Mouse (Mus musculus) frontal cortex, postnatal 25 days (tissue): ENCODE results near the gene Gm10282.
A peak's percentile ranks its signal among the peaks of the same experiment; 100 is the strongest.

Experiments used
- DNase-seq, 2 experiments: peaks; one replicate each; pipeline ENCODE4 v3.0.0; 2022; ENCODE audit warnings: low spot score in 2 of 2

The Gm10282 gene

DNA sequence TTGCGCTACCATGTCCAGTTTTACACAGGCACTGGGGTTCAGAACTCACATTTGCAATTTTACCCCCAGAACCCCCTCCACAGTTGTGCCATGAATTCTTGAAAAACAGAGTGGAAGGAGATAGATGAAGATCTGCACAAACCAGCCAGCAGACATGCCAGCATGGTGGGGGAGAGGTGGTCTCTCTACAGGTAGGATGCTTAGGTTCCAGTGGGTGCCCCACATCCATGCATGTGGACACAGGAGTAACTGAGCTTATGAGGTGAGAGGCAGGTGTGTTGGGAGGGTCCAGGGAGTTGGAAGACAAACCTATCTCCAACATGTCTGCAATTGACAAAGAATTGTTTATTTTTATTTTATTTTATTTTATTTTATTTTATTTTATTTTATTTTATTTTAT lies 6.1 kb downstream of the Gm10282 start:
- no peak for DNase-seq

DNA sequence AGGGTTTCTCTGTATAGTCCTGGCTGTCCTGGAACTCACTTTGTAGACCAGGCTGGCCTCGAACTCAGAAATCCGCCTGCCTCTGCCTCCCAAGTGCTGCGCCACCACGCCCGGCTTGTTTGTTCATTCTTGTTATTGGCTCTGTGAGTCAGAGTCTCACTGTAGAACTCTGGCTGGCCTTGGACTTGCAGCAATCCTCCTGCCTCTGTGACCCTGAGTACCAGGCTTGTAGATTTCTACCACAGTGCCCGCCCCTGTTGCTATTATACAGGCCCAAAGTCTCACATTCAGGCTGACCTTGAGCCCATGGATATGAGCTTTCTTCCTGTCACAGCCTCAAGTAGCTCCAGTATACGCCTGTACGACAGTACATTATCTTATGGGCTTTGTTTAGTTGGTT lies 8.5 kb downstream of the Gm10282 start:
- no peak for DNase-seq

DNA sequence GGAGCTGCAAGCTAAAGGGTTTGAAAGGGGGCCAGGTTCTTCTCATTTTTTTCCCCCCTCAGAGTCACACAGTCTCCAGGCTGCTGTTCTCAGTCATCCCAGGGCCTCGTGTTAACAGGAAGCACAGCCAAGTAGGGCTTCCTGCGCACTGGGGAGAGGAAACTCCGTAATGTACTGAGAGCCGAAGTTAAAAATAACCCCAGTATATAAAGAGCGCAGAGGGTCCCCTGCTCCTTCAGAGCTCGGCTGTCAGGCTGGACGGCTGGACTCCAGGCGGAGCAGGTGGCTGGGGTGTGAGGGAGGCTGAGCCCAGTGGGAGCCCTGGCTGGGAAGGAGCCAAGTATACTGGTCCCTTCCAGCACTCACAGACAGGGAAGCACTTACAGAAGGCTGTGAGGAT lies 9.4 kb downstream of the Gm10282 start:
- DNase-seq = peak in 1 of 2 experiments; percentile 39

DNA sequence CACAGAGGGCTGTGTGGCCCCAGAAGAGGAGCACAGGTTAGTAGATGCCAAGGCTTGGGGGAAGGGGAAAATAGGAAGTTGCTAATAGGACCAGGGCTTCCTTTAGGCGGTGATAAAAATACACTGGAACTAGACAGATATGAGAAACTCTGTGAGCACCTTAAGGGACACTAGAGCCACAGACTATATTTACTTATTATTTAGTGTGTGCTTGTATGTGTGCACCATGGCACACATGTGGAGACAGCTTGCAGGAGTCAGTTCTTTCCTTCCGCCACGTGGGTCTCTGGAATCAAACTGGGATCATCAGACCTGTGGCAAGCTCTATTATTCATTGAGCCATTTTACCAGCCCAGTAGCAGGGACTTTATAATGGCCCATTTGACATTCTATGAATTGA lies 9.9 kb downstream of the Gm10282 start:
- DNase-seq = no peak

DNA sequence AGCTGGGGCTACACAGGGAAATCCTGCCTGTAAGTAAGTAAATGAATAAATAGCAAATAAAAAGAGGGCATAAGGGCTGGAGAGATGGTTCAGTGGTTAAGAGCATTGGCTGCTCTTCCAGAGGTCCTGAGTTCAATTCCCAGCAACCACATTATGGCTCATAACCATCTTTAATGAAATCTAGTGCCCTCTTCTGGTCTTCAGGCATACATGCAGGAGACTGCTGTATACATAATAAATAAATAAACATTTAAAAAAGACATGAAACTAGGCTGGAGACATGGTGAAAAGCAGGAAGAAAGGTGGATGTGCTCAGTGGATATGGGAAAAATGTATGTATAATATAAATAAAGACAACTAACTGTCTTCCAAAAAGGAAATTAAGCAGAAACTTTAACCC lies 11.8 kb downstream of the Gm10282 start:
- no peak for DNase-seq

DNA sequence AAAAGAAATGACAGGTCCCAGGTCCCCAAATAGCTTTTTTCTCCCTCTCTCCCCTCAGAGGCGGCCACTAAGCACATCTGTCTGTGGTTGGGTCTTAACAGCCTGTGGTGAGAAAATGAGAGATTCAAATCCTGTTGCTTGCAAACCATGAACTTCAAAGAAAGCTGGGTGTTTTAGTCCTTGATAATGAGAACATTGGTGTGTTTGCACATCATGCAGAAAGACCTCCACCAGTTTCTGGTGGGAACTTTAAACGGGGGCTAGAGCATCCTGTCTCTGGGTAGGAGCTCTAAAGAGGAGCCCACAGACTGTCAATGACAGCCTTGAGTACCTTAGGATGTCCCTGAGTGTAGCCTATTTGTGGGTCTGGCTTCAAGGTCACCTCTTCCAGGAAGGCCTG lies 14.0 kb downstream of the Gm10282 start:
- no peak for DNase-seq

DNA sequence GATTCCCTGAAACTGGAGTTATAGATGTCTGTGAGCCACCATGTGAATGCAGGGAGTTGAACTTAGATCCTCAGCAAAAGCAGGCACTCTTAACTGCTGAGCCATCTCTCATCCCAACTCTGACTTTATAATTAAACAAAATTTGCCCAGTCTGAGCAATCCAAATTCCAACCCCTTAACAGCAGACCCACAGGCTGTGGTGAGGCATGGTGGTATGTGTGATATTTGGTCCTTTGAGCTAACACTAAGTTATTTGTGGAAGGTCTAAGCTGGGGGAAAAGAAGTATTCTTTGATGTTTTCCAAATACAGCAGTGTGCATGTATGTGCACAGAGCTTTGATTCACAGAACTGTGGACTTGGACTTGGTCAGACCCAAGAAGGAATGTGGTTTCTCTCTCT lies 16.0 kb downstream of the Gm10282 start:
- DNase-seq = no peak

DNA sequence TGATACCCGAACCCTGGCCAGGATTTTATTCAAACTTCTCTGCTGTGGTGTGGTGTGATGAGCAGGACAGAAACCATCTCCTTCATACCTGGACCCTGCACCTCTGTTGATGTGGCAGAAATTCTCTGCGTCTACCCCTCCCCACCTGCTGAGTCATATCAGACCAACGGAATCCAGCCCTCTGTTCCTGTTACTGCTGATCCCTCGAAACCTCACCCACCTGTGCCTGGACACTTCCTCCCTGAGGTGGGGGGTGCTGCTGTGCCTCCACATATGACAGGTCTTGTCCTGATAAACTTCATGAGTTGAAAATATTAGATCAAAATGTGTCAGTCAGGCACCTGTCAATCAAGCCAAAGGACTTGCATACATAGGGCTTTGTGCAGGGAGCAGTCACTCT lies 19.8 kb downstream of the Gm10282 start:
- no peak for DNase-seq

DNA sequence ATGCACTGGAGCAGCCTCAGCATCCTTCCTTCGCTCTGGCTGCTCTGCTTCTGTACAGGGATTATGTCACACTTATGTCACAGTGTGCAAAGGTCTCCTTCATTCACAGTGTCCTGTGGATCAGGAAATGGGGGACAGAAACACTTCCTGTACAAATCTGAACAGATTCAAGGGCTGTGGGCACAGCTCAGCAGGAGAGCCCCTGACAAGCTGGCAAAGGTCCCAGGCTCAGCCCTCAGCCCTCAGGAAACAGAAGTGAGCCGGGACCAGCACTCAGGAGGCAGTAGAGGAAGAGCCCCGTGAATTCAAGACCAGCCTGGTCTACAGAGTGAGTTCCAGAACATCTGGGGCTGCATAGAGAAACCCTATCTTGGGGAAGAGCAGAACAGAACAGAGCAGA lies 23.4 kb downstream of the Gm10282 start:
- no peak for DNase-seq

DNA sequence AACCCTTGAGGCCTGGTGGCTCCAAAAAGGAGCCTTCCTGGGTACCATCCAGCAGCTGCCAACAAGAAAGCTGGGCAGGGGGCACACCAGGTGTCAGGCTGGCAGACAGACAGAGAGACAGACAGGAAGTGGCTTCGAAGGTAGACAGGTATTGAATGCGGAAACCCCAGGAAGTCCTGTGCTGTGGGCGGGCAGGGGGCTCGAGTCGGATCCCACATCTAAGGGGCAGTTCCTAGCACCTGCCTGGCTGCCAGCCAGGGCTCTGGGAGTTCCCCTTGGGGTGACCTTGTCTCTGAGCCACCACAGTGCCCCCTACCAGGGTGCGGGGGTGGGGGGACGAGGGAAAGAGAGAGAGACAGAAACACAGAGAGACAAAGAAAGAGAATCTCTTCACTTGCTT lies 25.9 kb downstream of the Gm10282 start:
- DNase-seq = no peak

DNA sequence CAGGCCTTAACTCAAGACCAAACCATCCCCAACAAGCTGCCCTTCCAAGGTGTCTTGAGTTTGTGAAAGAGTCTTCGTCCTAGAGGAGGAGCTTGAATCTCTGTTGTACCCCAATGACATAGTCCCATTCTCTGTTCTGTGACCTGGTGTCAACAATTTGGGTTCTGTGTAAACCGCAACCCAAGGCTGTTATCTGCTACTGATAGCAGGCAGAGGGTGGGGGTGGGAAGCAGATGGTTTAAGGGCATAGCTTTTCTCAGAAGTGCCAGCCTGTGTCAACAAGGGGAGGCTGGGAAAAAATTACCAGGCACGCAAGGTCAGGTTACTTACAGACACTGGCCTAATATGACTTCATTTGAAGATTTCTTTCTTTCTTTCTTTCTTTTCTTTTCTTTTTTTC lies 27.8 kb downstream of the Gm10282 start:
- DNase-seq = no peak

DNA sequence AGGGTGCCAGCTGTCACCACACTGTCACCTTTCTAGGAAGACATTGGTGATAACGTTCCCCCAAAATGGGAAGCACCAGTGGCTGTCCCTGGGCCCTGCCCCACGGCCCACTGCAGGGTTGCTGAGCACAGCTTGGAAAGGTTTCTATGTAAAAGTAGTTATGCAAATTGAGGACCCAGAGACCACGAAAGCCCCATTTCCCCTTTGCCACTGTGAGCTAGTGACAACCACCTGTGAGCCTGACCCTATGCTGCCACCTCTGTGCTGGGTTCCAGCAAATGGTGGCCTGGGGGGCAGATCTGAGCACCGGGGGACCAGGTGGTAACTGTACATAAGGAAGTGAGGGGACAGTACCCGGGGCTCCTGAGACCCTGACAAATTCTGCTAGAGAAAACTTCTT lies 31.3 kb downstream of the Gm10282 start:
- no peak for DNase-seq

DNA sequence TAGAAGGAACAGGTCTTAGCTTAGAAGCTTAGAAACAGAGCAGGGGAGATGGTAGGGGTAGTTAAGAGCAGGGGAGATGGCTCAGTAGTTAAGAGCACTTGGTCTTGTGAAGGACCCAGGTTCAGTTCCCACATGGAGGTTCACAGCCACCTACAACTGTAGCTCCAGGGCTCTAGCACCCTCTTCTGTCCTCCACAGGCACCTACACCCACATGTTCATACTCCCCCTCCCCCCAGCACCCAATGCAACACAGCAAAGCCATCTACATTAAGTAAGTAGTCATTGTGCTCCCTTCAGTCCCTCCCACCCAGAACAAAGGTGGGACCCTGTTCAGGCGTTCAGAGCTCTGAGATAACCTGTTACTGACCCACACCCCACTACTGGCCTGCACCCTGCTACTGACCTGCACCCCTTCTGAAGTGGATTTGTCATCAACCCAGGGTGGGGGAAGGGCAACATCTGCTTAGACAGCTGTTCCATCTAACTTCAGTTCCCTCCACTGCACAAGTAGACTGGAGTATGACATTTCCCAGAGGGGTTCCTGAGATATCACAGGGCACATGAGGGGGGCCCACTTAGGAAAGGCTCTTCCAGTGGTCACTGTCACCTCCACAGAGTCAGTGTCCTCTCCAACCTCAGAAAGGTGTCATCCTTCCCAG lies 31.8 kb downstream of the Gm10282 start:
- DNase-seq = no peak

DNA sequence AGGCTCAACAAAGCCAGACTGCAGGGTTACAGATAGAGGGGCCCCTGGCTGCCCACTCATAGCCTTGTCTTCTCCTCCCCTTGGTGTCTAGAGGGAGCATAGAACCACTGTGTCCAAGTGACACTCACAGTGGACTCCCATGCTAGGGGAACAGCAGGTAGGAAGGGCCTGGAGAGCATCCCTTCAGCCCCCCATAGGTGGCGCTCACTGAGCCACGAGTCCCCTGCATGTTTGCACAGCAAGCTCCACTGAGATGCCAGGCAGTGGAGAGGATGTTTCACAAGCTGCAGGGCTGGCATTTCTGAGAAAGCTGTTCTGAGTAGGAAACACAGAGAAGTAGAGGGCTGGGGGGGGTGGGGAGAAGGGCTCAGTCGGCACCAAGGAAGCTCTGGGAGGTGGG lies 32.7 kb downstream of the Gm10282 start:
- DNase-seq = peak; percentile 26 to 31

DNA sequence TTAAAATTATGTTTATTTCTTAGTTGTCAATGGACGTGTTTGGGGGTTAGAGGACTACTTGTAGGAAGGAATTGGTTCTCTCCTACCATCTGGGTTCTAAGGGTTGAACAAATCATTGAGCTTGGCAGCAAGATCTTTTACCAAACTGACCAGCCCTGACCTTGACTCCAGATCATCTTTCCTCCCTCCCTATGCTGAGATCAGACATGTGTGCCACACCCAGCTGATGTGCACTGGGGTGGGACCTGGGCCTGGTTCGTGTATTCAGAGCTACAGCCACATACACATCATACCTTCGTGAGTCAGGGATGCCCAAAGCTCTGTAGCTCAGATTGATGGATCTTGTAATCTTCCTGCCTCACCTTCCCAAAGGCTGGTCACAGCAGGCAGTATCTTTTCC lies 33.4 kb downstream of the Gm10282 start:
- DNase-seq = no peak

DNA sequence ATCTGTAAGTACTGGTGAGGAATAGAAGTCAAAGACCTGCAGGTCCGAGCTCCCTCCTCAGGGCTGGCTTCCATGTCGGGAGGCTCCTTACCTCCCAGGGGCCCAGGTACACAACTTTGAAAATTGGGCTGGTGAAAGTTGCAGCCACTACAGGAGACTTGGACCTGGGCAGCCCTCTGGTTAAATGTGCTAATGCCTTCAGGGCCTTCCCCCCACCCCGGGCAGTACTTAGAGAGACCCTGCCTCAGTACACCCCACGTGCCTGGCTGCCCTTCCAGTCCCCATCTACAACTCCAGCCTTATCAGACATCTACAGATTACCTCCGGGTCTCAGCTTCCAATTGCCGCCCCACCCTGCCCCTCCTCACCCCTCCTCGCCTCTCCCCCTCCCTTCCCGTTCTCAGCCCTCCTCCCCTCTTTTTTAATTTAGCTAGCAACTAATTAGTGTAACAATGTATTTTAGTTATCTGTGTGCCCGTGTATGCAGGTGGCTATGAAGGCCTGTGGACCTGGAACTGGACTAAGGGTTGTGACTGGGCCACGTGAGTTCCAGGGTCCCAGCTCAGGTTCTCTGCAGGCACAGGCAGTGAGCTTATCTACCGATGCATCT lies 33.9 kb downstream of the Gm10282 start:
- no peak for DNase-seq

DNA sequence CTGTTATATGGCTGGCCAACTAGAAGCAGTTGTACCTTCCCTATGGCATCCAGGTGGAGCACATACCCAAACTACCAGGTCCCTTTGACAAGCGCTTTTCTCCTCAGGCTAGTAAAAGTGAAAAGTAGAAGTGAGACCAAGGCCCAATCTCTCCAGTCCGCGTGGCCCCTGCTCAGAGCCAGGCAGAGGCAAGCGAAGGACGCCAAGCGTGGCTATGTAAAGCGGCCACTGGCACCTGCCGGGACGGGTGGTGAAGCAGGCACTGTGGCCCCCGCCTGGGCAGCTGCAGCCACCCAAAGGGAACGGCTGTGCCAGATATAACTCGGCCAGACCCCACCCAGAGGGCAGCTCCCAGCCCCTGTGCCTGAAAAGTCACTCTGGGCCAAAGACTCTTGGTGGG lies 34.5 kb downstream of the Gm10282 start:
- DNase-seq = no peak

DNA sequence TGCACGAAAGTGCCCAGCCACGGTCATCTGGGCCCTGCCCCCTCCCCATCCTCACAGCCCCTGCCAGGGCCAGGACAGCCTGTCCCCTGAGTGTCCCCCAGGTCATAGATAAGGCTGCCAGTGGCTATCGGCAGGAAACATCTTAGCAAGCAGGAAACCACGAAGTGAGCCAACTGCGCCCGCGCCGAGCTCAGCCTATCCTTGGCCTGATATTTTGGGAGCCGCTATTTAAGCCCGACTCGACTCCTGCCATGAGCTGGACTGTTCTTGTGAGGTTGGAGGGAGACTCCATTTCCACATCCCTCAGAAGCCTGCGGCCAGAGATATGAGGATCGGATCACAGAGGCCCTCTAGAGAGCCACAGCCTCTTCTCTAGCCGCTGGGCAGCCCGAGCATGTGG lies 36.7 kb downstream of the Gm10282 start:
- DNase-seq = no peak

DNA sequence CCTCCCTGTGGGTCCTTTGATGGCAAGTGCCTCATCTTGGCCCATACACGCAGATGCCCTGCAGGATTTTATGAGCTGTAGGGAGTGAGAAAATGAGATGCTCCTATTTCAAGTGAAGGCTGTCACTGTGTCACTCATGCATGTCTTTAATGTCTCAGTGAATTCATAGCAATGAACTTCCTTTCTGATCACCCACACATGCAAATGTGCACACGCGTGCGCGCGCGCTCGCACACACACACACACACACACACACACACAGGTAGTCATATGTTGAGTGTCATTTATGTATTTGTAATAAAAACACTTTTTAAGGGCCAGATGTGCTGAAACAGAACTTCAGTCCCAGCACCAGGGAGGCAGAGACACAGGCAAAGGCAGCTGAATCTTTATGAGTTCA lies 38.0 kb downstream of the Gm10282 start:
- DNase-seq = no peak

DNA sequence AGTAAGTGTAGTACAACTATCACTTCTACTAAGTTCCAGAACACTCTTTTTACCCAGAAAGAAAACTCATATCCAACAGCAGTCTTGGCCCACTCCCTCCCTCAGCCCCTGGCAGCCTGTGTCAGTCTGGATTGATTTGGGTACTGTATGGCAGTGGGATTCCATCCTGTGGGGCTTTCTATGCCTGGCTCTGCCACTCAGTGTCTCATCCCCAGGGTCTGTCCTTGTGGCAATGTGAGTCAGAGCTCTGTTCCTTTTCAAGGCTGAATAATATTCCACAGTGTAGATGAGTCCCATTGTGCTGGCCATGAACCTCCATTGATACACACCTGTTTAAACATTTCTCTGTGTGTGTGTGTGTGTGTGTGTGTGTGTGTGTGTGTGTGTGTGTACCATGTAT lies 38.4 kb downstream of the Gm10282 start:
- no peak for DNase-seq

DNA sequence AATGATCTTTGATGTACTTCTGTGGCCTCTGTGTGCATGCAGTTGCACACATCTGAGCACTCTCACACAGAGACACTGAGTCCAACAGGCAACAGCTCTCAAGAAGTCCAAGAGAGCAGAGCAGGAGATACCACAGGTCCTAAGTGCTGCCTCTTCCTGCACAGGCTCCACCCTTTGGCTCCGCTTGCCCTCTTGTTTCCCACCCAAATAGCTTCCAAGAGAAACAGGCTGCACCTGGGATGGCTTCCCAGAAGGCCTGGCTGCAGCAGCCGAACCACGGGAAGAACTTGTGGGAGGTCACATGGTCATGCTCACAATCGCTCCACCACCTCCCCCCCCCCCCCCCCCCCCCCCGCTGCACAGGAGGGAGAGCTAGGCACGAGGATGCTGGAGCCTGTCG lies 39.7 kb downstream of the Gm10282 start:
- no peak for DNase-seq

DNA sequence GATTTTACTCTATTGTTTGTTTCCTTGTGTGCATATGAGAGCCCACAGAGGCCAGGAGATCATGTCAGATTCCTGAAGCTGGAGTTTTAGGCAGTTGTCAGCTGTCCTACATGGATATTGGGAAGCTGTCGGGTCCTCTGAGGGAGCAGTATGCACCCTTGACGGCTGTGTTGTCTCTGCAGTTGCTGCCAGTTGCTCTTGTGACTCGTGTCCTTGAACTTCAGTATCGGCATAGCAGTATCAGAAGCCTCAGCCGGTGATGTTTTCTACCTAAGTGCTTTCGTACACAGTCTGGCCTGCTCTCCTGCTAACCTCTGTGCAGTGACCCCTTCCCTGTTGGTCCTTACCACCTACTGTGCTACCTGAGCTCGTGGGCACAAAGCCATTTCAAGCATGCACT lies 41.6 kb downstream of the Gm10282 start:
- no peak for DNase-seq

DNA sequence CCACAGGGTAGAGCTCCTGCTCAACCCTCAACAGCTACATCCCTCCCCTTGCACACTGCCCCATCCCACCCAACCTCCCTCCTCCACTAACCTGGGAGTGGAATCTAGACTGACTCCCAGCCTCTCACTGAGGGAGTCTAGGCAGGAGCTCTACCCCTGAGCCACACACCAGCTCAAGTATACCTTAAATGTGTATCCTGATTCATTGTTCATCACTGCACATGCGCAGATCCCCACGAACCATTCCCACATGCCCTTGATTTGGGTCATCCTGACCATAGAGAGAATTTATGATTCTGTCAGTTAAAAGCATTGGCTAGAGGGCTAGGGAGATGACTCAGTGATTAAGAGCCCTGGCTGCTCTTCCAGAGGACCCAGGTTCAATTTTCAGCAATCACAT lies 42.3 kb downstream of the Gm10282 start:
- DNase-seq = no peak

DNA sequence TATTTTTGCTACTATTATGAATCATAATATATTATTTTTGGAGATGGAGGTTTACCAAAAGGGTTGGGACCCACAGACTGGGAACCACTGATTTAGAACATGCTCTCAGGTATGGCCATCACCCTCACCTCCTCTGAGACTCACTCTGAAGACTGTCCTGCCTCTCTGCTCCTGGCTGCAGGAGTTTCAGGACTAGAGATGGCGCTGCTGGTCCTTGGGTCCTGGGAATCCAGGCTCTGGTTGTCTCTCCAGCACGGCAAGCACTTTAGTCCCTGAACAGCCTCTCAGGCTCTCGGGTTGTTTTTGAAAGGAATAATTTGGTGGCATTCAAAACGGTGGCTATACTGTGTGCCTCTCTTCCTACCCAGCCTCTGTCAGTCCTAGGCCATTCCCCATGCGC lies 43.2 kb downstream of the Gm10282 start:
- DNase-seq = no peak
